Mouse (Mus musculus): ENCODE measurements around the gene Tnfrsf4.

- TF ChIP-seq CTCF (IDR thresholded peaks at IDR 0.05; ENCODE audit: low read depth, low read length) (no peak), POLR2A (IDR thresholded peaks at IDR 0.05; ENCODE audit: borderline replicate concordance, low read depth, low read length) (no peak)
These were observed 5.3 kb upstream of the Tnfrsf4 start for GRCm38 (mm10) chr4:156008369-156008768.
